Mouse (Mus musculus) left cerebral cortex, postnatal 4 days (tissue): ENCODE measurements around the gene B3gat3. TPM values are rescaled to one million over a fixed set of nuclear protein-coding genes. Genes with fewer than 3 reads are reported as not detected.

ENCODE experiments used
- DNase-seq: peaks from one replicate; pipeline ENCODE4 v3.0.0-alpha.2; 2022
- intact Hi-C: fragments of 180-260 bp; cut with DNase I; formaldehyde crosslinking; loops from one replicate; pipeline ENCODE4 v1.15.1; 2025
- total RNA-seq, 2 experiments: library from RNA; stranded (reverse); gene quantifications; 2 replicates each; pipeline ENCODE4 v1.2.3; 2021

B3gat3 gene
- total RNA-seq, 2 experiments from 2014 or later, result 109 to 115 TPM

DNA sequence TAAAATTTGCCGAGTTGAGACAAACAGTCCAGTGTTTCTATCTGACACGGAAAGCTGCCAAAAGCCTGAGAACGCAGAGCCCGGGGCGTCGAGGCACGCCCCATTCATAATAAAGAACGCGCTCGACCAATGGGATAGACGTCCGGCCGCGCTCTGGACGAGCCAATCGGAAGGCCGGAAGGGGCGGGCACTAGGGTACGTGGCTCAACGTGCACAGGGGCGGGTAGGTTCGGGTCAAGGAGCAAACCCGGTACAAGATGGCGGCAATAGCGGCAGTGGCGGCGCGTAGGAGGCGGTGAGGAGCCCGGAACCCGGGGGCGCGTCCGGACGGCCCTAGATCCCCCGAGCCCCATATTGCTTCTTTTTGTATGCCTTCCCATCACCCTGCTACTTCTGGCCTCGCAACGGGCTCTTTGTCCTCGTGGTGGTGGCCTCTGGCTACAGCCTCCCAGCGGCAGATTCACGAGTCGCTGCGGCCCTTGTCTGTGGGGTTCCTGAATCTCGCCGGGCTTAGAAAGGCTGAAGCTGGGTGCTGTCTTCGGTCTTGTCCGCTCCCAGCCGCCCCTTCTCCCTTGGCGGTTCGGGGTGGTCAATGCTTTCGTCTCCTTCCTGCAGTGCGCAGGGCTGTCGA, 22.2 kb upstream of the B3gat3 start, which contains the start of gene Ganab:
Gene Ganab (plus strand): TSS at position 207 of the 631 bp plus-strand sequence.
- intact Hi-C loops, result no loop called here
- peak; percentile 97 for DNase-seq

- intact Hi-C loops, result no loop called here
- DNase-seq, result no peak
Observed at GRCm38 (mm10) chr19:8898576-8898975, 21.6 kb upstream of the B3gat3 start.

- intact Hi-C loops, result no loop called here
Observed at GRCm38 (mm10) chr19:8899079-8899478, 21.1 kb upstream of the B3gat3 start.

GRCm38 (mm10) chr19:8903412-8903811, 16.8 kb upstream of the B3gat3 start:
- no peak for DNase-seq
- intact Hi-C loops, result no loop called here

More at GRCm38 (mm10) chr19:8899079-8899478, 21.1 kb upstream of the B3gat3 start:
- DNase-seq, result no peak

DNA sequence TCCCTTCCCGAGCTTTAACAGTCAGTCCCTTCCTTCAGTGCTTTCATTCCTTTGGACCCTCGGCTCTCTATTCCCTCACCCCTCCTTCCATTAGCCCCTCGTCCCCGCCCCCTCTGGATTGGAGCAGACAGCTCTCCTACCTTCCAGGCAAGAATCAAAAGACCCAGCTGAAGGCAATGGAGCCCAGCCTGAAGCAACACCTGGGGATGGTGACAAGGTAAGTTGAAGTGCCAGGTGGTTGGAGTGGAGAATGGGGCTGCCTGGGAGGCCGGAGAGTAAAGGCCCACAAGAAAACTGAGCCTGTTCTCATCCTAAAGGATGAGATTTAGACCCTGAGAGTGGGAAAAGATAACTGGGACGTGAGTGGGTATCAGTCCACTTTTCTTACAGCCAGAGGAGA, 11.6 kb upstream of the B3gat3 start:
- DNase-seq, result no peak
- intact Hi-C loops, result no loop called here

GRCm38 (mm10) chr19:8911810-8912209, 8.4 kb upstream of the B3gat3 start:
- DNase-seq, result no peak
- intact Hi-C loops, result no loop called here

DNA sequence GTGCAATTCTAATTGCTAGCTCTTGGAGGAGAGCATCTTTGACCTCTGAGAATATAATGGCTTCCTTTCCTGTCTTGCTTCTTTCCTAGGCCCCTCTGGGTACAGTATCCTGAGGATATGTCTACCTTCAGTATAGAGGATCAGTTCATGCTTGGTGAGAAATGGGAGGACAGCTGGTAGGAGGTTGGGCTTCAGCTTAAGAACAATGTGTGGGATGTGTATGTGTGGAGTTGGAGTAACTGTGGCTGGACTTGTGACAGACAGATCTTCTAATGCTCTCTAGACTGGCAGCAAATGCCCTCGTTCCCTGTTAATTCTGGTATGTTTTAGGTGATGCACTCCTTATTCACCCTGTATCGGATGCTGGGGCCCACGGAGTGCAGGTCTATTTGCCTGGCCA, 6.0 kb upstream of the B3gat3 start:
- no peak for DNase-seq
- intact Hi-C loops, result no loop called here

- no peak for DNase-seq
- intact Hi-C loops, result no loop called here
Observed at GRCm38 (mm10) chr19:8919000-8919399, 1.2 kb upstream of the B3gat3 start.

DNA sequence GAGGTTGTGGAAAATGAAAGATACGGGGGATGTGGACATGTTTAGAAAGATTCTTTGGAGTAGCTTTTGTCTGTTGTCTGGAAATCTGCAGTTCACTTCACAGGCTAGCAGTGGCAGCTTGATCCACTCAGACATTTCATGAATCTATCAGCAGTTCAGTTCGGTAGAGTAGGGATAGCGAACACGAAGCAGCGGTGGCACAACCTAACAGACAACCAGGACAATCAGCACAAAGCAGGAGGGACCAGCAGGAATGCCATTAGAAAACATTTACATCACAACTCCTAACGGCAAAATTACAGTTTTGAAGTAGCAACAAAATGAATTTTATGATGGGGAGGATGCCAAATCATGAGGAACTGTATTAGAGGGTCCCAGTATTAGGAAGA, 496 bp upstream of the B3gat3 start:
- intact Hi-C loops, result no loop called here
- DNase-seq, result no peak

- intact Hi-C loops, result no loop called here
- DNase-seq, result no peak
Observed at GRCm38 (mm10) chr19:8920836-8921291, 690 bp downstream of the B3gat3 start.

DNA sequence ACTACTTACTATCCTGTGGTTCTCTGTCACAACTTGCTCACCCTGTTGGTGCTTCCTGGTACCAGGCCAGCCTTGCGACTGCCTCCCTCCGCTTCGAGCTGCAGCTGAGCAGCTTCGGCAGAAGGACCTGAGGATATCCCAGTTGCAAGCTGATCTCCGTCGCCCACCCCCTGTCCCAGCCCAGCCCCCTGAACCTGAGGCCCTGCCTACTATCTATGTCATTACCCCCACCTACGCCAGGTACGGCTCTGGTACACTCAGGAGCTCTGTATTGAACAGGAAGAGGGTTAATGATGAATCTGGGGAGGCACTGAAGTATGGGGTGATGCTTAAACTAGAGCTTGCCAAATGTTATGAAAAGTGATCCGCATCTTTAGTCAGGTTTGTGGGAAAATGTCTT, 1.6 kb downstream of the B3gat3 start:
- DNase-seq, result no peak
- intact Hi-C loops, result no loop called here

- no peak for DNase-seq
- intact Hi-C loops, result no loop called here
Observed at GRCm38 (mm10) chr19:8926766-8927165, 6.6 kb downstream of the B3gat3 start.

DNA sequence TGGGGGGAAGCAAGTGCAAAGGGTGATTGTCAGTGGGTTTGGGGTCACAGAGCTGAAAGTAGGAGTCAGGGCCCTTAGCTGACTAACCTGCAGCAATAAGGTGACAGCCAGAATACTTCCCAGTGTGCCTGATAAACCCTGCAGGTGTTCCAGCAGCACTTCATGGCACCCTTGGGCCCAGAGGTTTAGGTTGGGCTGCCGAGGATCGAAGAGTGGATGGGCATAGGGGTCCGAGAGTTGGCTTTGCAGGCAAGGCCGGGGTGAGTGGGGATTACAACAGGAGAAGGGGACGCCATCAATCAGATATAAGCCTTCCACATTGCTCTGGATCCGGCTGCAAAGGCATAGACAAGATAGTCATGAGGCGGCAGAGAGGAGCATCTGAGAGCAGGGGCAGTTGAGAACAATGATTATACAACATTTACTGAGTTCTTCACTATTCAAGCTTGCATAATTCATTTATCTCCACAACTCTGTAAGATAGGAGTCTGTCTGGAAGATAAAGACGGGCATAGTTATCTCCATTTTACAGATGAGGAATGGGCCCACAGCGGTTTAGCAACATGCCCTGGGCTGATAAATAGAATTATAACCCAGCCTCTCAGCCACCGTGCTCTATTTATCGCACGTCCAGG, 7.8 kb downstream of the B3gat3 start:
- intact Hi-C loops, result no loop called here
- no peak for DNase-seq

- peak; percentile 71 for DNase-seq
- intact Hi-C loops, result no loop called here
Observed at GRCm38 (mm10) chr19:8928689-8929223, 8.6 kb downstream of the B3gat3 start.

DNA sequence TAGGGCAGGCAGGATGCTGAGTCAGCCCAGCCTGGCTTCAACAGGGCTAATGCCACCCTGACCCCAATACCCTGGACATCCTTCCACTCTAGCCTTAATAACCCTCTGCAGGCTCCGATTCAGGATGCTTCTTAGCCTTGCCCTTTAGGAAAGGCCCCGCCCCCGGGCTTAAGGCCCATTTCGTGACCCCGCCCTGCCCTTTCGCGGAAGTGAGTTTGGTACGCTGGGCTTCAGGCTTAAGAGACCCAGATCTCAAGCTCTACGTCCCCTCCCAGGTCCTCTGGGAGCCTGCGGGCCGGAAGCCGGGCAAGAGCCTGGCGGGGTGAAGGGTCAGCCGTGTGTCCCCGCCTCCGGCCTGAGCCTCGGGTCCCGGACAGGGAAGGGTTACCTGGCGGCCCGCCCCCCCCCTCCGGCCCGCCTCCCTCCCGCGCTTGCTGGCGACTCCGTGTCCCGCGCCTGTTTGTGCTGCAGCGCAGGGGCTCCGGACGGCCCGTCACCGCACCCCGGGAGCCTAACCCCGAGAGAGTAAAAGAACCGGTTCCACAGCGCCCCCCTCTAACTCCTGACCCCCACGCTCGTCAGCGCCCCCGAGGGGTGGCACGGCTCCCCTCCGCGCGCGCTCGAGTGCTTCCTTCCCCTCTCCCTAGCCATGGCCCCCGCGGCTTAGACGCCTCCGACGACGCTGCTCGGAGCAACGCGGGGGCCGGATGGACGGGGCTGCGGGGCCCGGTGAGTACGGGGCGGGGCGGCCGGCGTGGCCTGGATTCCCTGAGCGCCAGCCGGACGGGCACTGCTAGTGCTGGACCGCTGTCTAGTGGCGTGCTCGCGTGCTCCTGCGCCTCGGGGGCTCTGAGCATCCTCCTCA, 9.3 kb downstream of the B3gat3 start, which contains the start of the genes Rom1 and Eml3:
Gene Rom1 (minus strand): TSS at position 133 of the 865 bp plus-strand sequence.
Gene Eml3 (plus strand): TSS at position 329 of the 865 bp plus-strand sequence.
- DNase-seq, result peak; percentile 73
- intact Hi-C loops, result no loop called here

- DNase-seq, result no peak
- intact Hi-C loops, result no loop called here
Observed at GRCm38 (mm10) chr19:8930117-8930516, 9.9 kb downstream of the B3gat3 start.

DNA sequence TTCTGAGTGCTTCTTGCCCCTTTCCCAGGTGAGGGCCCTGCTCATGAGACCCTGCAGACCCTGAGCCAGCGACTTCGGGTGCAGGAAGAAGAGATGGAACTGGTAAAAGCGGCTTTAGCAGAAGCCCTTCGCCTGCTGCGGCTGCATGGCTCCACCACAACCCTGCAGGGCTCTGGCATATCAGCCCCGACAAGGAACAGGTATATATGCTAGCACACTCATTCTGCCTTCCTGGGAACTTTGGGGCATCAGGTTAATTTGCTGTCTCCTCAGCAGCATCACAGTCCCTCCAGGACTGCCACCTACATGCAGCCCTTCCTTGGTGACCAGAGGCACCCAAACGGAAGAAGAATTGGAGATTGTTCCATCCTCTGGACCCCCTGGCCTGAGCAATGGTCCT, 10.6 kb downstream of the B3gat3 start:
- intact Hi-C loops, result no loop called here
- DNase-seq, result no peak

- intact Hi-C loops, result no loop called here
- no peak for DNase-seq
Observed at GRCm38 (mm10) chr19:8936736-8937135, 16.6 kb downstream of the B3gat3 start.

GRCm38 (mm10) chr19:8940526-8941133, 20.5 kb downstream of the B3gat3 start:
- intact Hi-C loops, result loop anchor here (10.0 kb wide), 1 partner anchor 106 kb away; the partner anchor contains the start of genes Bscl2 and Gng3
- no peak for DNase-seq

DNA sequence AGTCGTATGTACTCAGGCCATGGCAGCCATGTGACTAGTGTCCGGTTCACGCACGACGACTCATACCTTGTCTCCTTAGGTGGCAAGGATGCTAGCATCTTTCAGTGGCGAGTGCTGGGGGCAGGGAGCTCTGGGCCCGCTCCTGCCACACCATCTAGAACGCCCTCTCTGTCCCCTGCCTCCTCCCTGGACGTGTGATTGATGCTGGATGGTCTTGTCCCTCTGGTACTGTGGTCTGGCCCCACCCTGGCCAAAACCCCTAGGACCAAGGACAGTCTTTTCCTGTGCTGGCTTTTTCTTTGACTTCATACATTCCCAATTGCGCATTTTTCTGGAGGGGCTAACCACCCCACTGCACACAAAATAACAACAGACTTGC, 21.0 kb downstream of the B3gat3 start:
- no peak for DNase-seq
- intact Hi-C loops, result loop anchor here (10.0 kb wide), 1 partner anchor 106 kb away; the partner anchor contains the start of genes Bscl2 and Gng3
